Mouse (Mus musculus): ENCODE measurements around the gene Basp1. TPM values are rescaled to one million over a fixed set of nuclear protein-coding genes. Genes with fewer than 3 reads are reported as not detected.

Basp1 gene
- total RNA-seq, 2 experiments from 2014 or later = 1.4 to 3.1 TPM

GRCm38 (mm10) chr15:25443140-25443790, 29.7 kb upstream of the Basp1 start:
- Histone ChIP-seq H3K27ac (no peak overlapping the region), H3K4me3 (no peak overlapping the region)
- intact Hi-C loops (cut with DNase I) = loop anchor here (5.0 kb wide), 1 partner anchor 349 kb away; no protein-coding TSS in a partner anchor
- no peak for DNase-seq
- no peak for TF ChIP-seq CTCF (IDR thresholded peaks at IDR 0.05)

- intact Hi-C loops (cut with DNase I) = loop anchor here (2.0 to 5.0 kb wide), 2 partner anchors 181 to 350 kb away; partner anchors contain the start of gene Myo10
- no peak for TF ChIP-seq CTCF (IDR thresholded peaks at IDR 0.05)
- H3K4me3 ChIP-seq = peak overlapping the region; percentile 68
These were observed 28.3 kb upstream of the Basp1 start for GRCm38 (mm10) chr15:25441868-25442185.

GRCm38 (mm10) chr15:25440991-25441867, 27.7 kb upstream of the Basp1 start:
- peak; percentile 69 for DNase-seq

More at GRCm38 (mm10) chr15:25441868-25442185, 28.3 kb upstream of the Basp1 start:
- peak; percentile 28 for DNase-seq
- H3K27ac ChIP-seq = peak overlapping the region; percentile 74

GRCm38 (mm10) chr15:25440317-25440716, 26.8 kb upstream of the Basp1 start:
- intact Hi-C loops (cut with DNase I) = loop anchor here (1.0 to 5.0 kb wide), 3 partner anchors 182 to 352 kb away; partner anchors contain the start of gene Myo10
- no peak for DNase-seq
- TF ChIP-seq CTCF (IDR thresholded peaks at IDR 0.05) = no peak
- H3K4me3 ChIP-seq = no peak overlapping the region
- peak overlapping the region; percentile 16; the same call in 1 of the 2 replicates for H3K27ac ChIP-seq

More at GRCm38 (mm10) chr15:25440991-25441867, 27.7 kb upstream of the Basp1 start:
- TF ChIP-seq CTCF (IDR thresholded peaks at IDR 0.05) = peak; percentile 73
- intact Hi-C loops (cut with DNase I) = loop anchor here (1.0 to 5.0 kb wide), 3 partner anchors 182 to 351 kb away; partner anchors contain the start of gene Myo10
- peak overlapping the region; percentile 68 for H3K4me3 ChIP-seq
- peak overlapping the region; percentile 74 for H3K27ac ChIP-seq

GRCm38 (mm10) chr15:25432341-25432740, 18.8 kb upstream of the Basp1 start:
- no peak for TF ChIP-seq CTCF (IDR thresholded peaks at IDR 0.05)
- DNase-seq = no peak
- H3K4me3 ChIP-seq = no peak overlapping the region
- H3K27ac ChIP-seq = no peak overlapping the region
- intact Hi-C loops (cut with DNase I) = no loop called here

GRCm38 (mm10) chr15:25430167-25430566, 16.6 kb upstream of the Basp1 start:
- H3K4me3 ChIP-seq = no peak overlapping the region
- DNase-seq = no peak
- intact Hi-C loops (cut with DNase I) = no loop called here
- no peak for TF ChIP-seq CTCF (IDR thresholded peaks at IDR 0.05)
- H3K27ac ChIP-seq = no peak overlapping the region

- H3K4me3 ChIP-seq = no peak overlapping the region
- TF ChIP-seq CTCF (IDR thresholded peaks at IDR 0.05) = no peak
- no peak overlapping the region for H3K27ac ChIP-seq
- no peak for DNase-seq
- intact Hi-C loops (cut with DNase I) = loop anchor here (2.0 to 10.0 kb wide), 2 partner anchors 288 to 566 kb away; no protein-coding TSS in a partner anchor
These were observed 15.4 kb upstream of the Basp1 start for GRCm38 (mm10) chr15:25429007-25429406.

GRCm38 (mm10) chr15:25428551-25428950, 15.0 kb upstream of the Basp1 start:
- DNase-seq = no peak
- intact Hi-C loops (cut with DNase I) = loop anchor here (2.0 to 10.0 kb wide), 2 partner anchors 288 to 566 kb away; no protein-coding TSS in a partner anchor

GRCm38 (mm10) chr15:25420266-25420665, 6.7 kb upstream of the Basp1 start:
- H3K27ac ChIP-seq = no peak overlapping the region
- TF ChIP-seq CTCF (IDR thresholded peaks at IDR 0.05) = no peak
- no peak for DNase-seq
- H3K4me3 ChIP-seq = no peak overlapping the region
- intact Hi-C loops (cut with DNase I) = loop anchor here (10.0 kb wide), 1 partner anchor 575 kb away; no protein-coding TSS in a partner anchor

More at GRCm38 (mm10) chr15:25428551-25428950, 15.0 kb upstream of the Basp1 start:
- no peak overlapping the region for H3K4me3 ChIP-seq
- no peak overlapping the region for H3K27ac ChIP-seq
- peak; percentile 74 for TF ChIP-seq CTCF (IDR thresholded peaks at IDR 0.05)

GRCm38 (mm10) chr15:25416367-25416766, 2.8 kb upstream of the Basp1 start:
- H3K4me3 ChIP-seq = no peak overlapping the region
- H3K27ac ChIP-seq = no peak overlapping the region
- intact Hi-C loops (cut with DNase I) = loop anchor here (10.0 kb wide), 1 partner anchor 692 kb away; no protein-coding TSS in a partner anchor
- DNase-seq = no peak
- no peak for TF ChIP-seq CTCF (IDR thresholded peaks at IDR 0.05)

- DNase-seq = no peak
- intact Hi-C loops (cut with DNase I) = loop anchor here (2.0 to 10.0 kb wide), 2 partner anchors 691 to 827 kb away; no protein-coding TSS in a partner anchor
- no peak overlapping the region for H3K27ac ChIP-seq
- H3K4me3 ChIP-seq = no peak overlapping the region
- TF ChIP-seq CTCF (IDR thresholded peaks at IDR 0.05) = no peak
These were observed 2.4 kb upstream of the Basp1 start for GRCm38 (mm10) chr15:25415958-25416357.

GRCm38 (mm10) chr15:25414747-25415119, 1.2 kb upstream of the Basp1 start:
- intact Hi-C loops (cut with DNase I) = loop anchor here (2.0 to 10.0 kb wide), 3 partner anchors 367 to 826 kb away; no protein-coding TSS in a partner anchor
- peak overlapping the region; percentile 82 for H3K4me3 ChIP-seq
- DNase-seq = peak; percentile 83
- no peak overlapping the region for H3K27ac ChIP-seq
- TF ChIP-seq CTCF (IDR thresholded peaks at IDR 0.05) = peak; percentile 74
